Mouse (Mus musculus) lung, postnatal 0 days (tissue): ENCODE results near the gene Pogz. TPM values are rescaled to one million over a fixed set of nuclear protein-coding genes. Genes with fewer than 3 reads are reported as not detected.
"Not testable (repeated sequence)": the region's sequence is repeated elsewhere in the genome, so short reads cannot be mapped to it uniquely, and the experiment has no call there.

Experiments used
- ATAC-seq: fragments of 200-750 bp; cut with Nextera tagmentation; 2 replicates; pipeline ENCODE4 v1.8.0; 2017; ENCODE audit warnings: moderate library complexity
- DNase-seq: peaks from one replicate; pipeline ENCODE4 v3.0.0-alpha.2; 2016; ENCODE audit warnings: low spot score
- H3K27ac ChIP-seq: fragments of 300-500 bp; sonication (generic); 2 replicates; pipeline ENCODE4 v1.5.1; 2014; ENCODE audit warnings: antibody characterized with exemption, mild to moderate bottlenecking, low read length, mixed read lengths
- H3K27me3 ChIP-seq: fragments of 300-500 bp; sonication (generic); replicated peaks from 2 replicates; pipeline ENCODE4 v1.6.1; 2014; ENCODE audit warnings: low read length, mixed read lengths; ENCODE audit not compliant: insufficient read depth
- H3K36me3 ChIP-seq: fragments of 300-500 bp; sonication (generic); 2 replicates; pipeline ENCODE4 v1.6.1; 2014; ENCODE audit warnings: low read length, mixed read lengths; ENCODE audit not compliant: insufficient read depth
- H3K4me1 ChIP-seq: fragments of 300-500 bp; sonication (generic); 2 replicates; pipeline ENCODE4 v1.6.1; 2014; ENCODE audit warnings: antibody characterized with exemption, low read depth, low read length, mixed read lengths; ENCODE audit not compliant: insufficient read depth
- H3K4me2 ChIP-seq: fragments of 300-500 bp; sonication (generic); replicated peaks from 2 replicates; pipeline ENCODE4 v1.6.1; 2014; ENCODE audit warnings: low read depth, mild to moderate bottlenecking, low read length, moderate library complexity, mixed read lengths
- H3K4me3 ChIP-seq: fragments of 300-500 bp; sonication (generic); 2 replicates; pipeline ENCODE4 v1.5.1; 2014; ENCODE audit warnings: low read depth, low read length
- H3K9ac ChIP-seq: fragments of 300-500 bp; sonication (generic); replicated peaks from 2 replicates; pipeline ENCODE4 v1.6.1; 2014; ENCODE audit warnings: low read depth, mild to moderate bottlenecking
- H3K9me3 ChIP-seq: fragments of 300-500 bp; sonication (generic); 2 replicates; pipeline ENCODE4 v1.6.1; 2016; ENCODE audit warnings: low read length, mixed read lengths
- CTCF ChIP-seq: IDR thresholded peaks from 2 replicates; pipeline ENCODE4 v1.5.1; 2016; ENCODE audit warnings: antibody characterized with exemption, mild to moderate bottlenecking
- EP300 ChIP-seq: IDR thresholded peaks from 2 replicates; pipeline ENCODE4 v1.6.1; 2016; ENCODE audit warnings: antibody characterized with exemption, mild to moderate bottlenecking, control low read depth
- WGBS: fragments of 180-500 bp; shearing (Covaris S2); extraction: QIAGEN DNeasy Blood & Tissue Kit; methylation state at CpG from one replicate; pipeline ENCODE4 v1.1.7; 2014; 5-methylcytosine and 5-hydroxymethylcytosine counted together
- polyA plus RNA-seq: library from polyadenylated mRNA; unstranded; fragments of >200 nt; fragmentation: Nextera tagmentation; extraction: Ambion mirVana; gene quantifications from 2 replicates; pipeline ENCODE4 v1.2.1, GENCODE M21; 2015

Pogz gene
- polyA plus RNA-seq, 1 experiment from 2014 or later: 6.8 TPM

GRCm38 (mm10) chr3:94915903-94916741 is 78.8 kb downstream of the Pogz start:
- DNase-seq (peak; percentile 77), ATAC-seq (no peak)
- H3K9ac ChIP-seq: no peak overlapping the region
- H3K27me3 ChIP-seq: no peaks in the 10 kb centered on the region
- no peaks in the 10 kb centered on the region; the same call in 1 of the 2 replicates for H3K4me1 ChIP-seq
- H3K9me3 ChIP-seq: no peaks in the 10 kb centered on the region
- H3K36me3 ChIP-seq: no peaks in the 10 kb centered on the region
- H3K4me3 ChIP-seq: no peak overlapping the region
- WGBS: 59% methylated on average over 7 of the region's 7 CpGs
- TF ChIP-seq EP300 (0 out of 2 replicates have a peak, but pooled peaks have one; percentile 9), CTCF (no peak)
- H3K4me2 ChIP-seq: no peak overlapping the region
- H3K27ac ChIP-seq: peak overlapping the region; percentile 78

GRCm38 (mm10) chr3:94917816-94918361 is 80.5 kb downstream of the Pogz start:
- H3K9ac ChIP-seq: no peak overlapping the region
- H3K4me2 ChIP-seq: 0 out of 2 replicates have a peak overlapping the region, but pooled peaks have one; percentile 3
- H3K4me3 ChIP-seq: no peak overlapping the region
- WGBS: 47% methylated on average over 14 of the region's 14 CpGs
- H3K4me1 ChIP-seq: no peaks in the 10 kb centered on the region; the same call in 1 of the 2 replicates
- DNase-seq (peak; percentile 83), ATAC-seq (peak; percentile 76)
- H3K27me3 ChIP-seq: no peaks in the 10 kb centered on the region
- peak; percentile 90 for TF ChIP-seq EP300
- no peak for TF ChIP-seq CTCF
- no peaks in the 10 kb centered on the region for H3K36me3 ChIP-seq
- no peaks in the 10 kb centered on the region for H3K9me3 ChIP-seq
- H3K27ac ChIP-seq: peak overlapping the region; percentile 92

GRCm38 (mm10) chr3:94918845-94919244 is 81.5 kb downstream of the Pogz start:
- WGBS: 64% methylated on average over 4 of the region's 4 CpGs
- Histone ChIP-seq H3K4me1 (no peaks in the 10 kb centered on the region; the same call in 1 of the 2 replicates), H3K9ac (no peak overlapping the region), H3K9me3 (no peaks in the 10 kb centered on the region), H3K36me3 (no peaks in the 10 kb centered on the region), H3K4me3 (no peak overlapping the region), H3K4me2 (no peak overlapping the region), H3K27ac (peak overlapping the region; percentile 92), H3K27me3 (no peaks in the 10 kb centered on the region)
- ATAC-seq (no peak), DNase-seq (no peak)
- no peak for TF ChIP-seq EP300
- no peak for TF ChIP-seq CTCF

GRCm38 (mm10) chr3:94921104-94921503 is 83.7 kb downstream of the Pogz start:
- Histone ChIP-seq H3K27me3 (no peaks in the 10 kb centered on the region), H3K4me2 (no peak overlapping the region), H3K4me3 (no peak overlapping the region), H3K36me3 (no peaks in the 10 kb centered on the region), H3K4me1 (no peaks in the 10 kb centered on the region; the same call in 1 of the 2 replicates), H3K9me3 (no peaks in the 10 kb centered on the region), H3K9ac (no peak overlapping the region), H3K27ac (no peak overlapping the region)
- no peak for ATAC-seq
- DNase-seq: no peak
- TF ChIP-seq EP300 (no peak), CTCF (no peak)
- WGBS: 43% methylated on average over 3 of the region's 3 CpGs

- Histone ChIP-seq H3K27me3 (no peaks in the 10 kb centered on the region), H3K4me3 (no peak overlapping the region), H3K9ac (no peak overlapping the region), H3K9me3 (no peaks in the 10 kb centered on the region), H3K4me1 (no peaks in the 10 kb centered on the region; the same call in 1 of the 2 replicates), H3K27ac (peak overlapping the region; percentile 9; the same call in 1 of the 2 replicates), H3K4me2 (no peak overlapping the region), H3K36me3 (no peaks in the 10 kb centered on the region)
- TF ChIP-seq CTCF (no peak), EP300 (no peak)
- DNase-seq: peak; percentile 36
- 42% methylated on average over 3 of the region's 3 CpGs for WGBS
- no peak for ATAC-seq
Observed at GRCm38 (mm10) chr3:94922333-94922732, 85.0 kb downstream of the Pogz start.

GRCm38 (mm10) chr3:94924688-94925087 is 87.3 kb downstream of the Pogz start:
- no peak for TF ChIP-seq CTCF
- TF ChIP-seq EP300: no peak
- no peak overlapping the region for H3K27ac ChIP-seq
- no peak overlapping the region for H3K4me2 ChIP-seq
- ATAC-seq: no peak
- no peak overlapping the region for H3K9ac ChIP-seq
- DNase-seq: no peak
- H3K27me3 ChIP-seq: no peaks in the 10 kb centered on the region
- no peak overlapping the region for H3K4me3 ChIP-seq
- 44% methylated on average over 8 of the region's 8 CpGs for whole genome bisulfite sequencing
- H3K9me3 ChIP-seq: no peaks in the 10 kb centered on the region
- H3K4me1 ChIP-seq: no peaks in the 10 kb centered on the region
- H3K36me3 ChIP-seq: no peaks in the 10 kb centered on the region

- not testable (repeated sequence) for H3K27ac ChIP-seq, H3K4me2 ChIP-seq, H3K9me3 ChIP-seq, H3K36me3 ChIP-seq, H3K4me1 ChIP-seq, H3K9ac ChIP-seq, ATAC-seq, H3K4me3 ChIP-seq, H3K27me3 ChIP-seq
- DNase-seq: peak; percentile 55
- 32% methylated on average over 4 of the region's 4 CpGs for WGBS
Observed at GRCm38 (mm10) chr3:94926301-94926736, 89.0 kb downstream of the Pogz start.

- 81% methylated on average over 2 of the region's 4 CpGs for WGBS
- not testable (repeated sequence) for H3K4me1 ChIP-seq, H3K9me3 ChIP-seq, ATAC-seq, DNase-seq, H3K27me3 ChIP-seq, H3K36me3 ChIP-seq, H3K9ac ChIP-seq, H3K27ac ChIP-seq, H3K4me3 ChIP-seq, H3K4me2 ChIP-seq
Observed at GRCm38 (mm10) chr3:94928979-94929378, 91.6 kb downstream of the Pogz start.
